Mouse (Mus musculus): ENCODE results near the gene Gm11627. TPM values are rescaled to one million over a fixed set of nuclear protein-coding genes. Genes with fewer than 3 reads are reported as not detected.

The Gm11627 gene
- total RNA-seq, 2 experiments from 2014 or later: 0.50 to 1.0 TPM

GRCm38 (mm10) chr11:102602816-102603495, 23.7 kb upstream of the Gm11627 start:
- no peak for DNase-seq

GRCm38 (mm10) chr11:102599912-102600311, 20.7 kb upstream of the Gm11627 start:
- no peak for DNase-seq

- DNase-seq: no peak
Observed at GRCm38 (mm10) chr11:102595341-102595820, 16.1 kb upstream of the Gm11627 start.

- DNase-seq: no peak
Observed at GRCm38 (mm10) chr11:102587554-102587953, 8.3 kb upstream of the Gm11627 start.

GRCm38 (mm10) chr11:102586445-102587130, 7.3 kb upstream of the Gm11627 start:
- DNase-seq: no peak

GRCm38 (mm10) chr11:102582736-102583135, 3.5 kb upstream of the Gm11627 start:
- no peak for DNase-seq

- no peak for DNase-seq
Observed at GRCm38 (mm10) chr11:102582016-102582610, 2.9 kb upstream of the Gm11627 start.

- no peak for DNase-seq
Observed at GRCm38 (mm10) chr11:102581281-102582015, 2.2 kb upstream of the Gm11627 start.

GRCm38 (mm10) chr11:102580034-102580330, 721 bp upstream of the Gm11627 start:
- no peak for DNase-seq

- DNase-seq: peak; percentile 91
Observed at GRCm38 (mm10) chr11:102578341-102579118, 731 bp downstream of the Gm11627 start.

- no peak for DNase-seq
Observed at GRCm38 (mm10) chr11:102576050-102576754, 3.1 kb downstream of the Gm11627 start.

- DNase-seq: no peak
Observed at GRCm38 (mm10) chr11:102575034-102575433, 4.2 kb downstream of the Gm11627 start.

GRCm38 (mm10) chr11:102572866-102573663, 6.2 kb downstream of the Gm11627 start:
- peak; percentile 95 for DNase-seq

GRCm38 (mm10) chr11:102568756-102569377, 10.4 kb downstream of the Gm11627 start:
- no peak for DNase-seq

GRCm38 (mm10) chr11:102568191-102568590, 11.1 kb downstream of the Gm11627 start:
- no peak for DNase-seq

GRCm38 (mm10) chr11:102567723-102568122, 11.5 kb downstream of the Gm11627 start:
- no peak for DNase-seq

GRCm38 (mm10) chr11:102567157-102567556, 12.1 kb downstream of the Gm11627 start:
- no peak for DNase-seq

GRCm38 (mm10) chr11:102566290-102566689, 13.0 kb downstream of the Gm11627 start:
- DNase-seq: no peak

GRCm38 (mm10) chr11:102565741-102566140, 13.5 kb downstream of the Gm11627 start:
- DNase-seq: no peak

Measured in gastrocnemius, postnatal 10 days (tissue).